Mouse (Mus musculus) embryonic stem cell, embryonic (primary cell): Measurements from ENCODE around the gene Dcaf11.

Experiments used
- CTCF ChIA-PET, 4 experiments: fragments of 300-600 bp in 2 of 4; fragments of 350-600 bp in 2 of 4; sonication (Branson Sonifier 250); formaldehyde crosslinking; loops; one replicate each; lab custom pipeline; 2022; ENCODE audit warnings: inconsistent platforms in 2 of 4; lab: Charles Lee
- POLR2A ChIA-PET, 4 experiments: fragments of 300-600 bp in 2 of 4; fragments of 350-600 bp in 2 of 4; sonication (Branson Sonifier 250); formaldehyde crosslinking; loops; one replicate each; lab custom pipeline; 2022; ENCODE audit warnings: antibody characterized with exemption in 4 of 4, inconsistent platforms in 1 of 4; lab: Charles Lee

Gene Dcaf11

DNA sequence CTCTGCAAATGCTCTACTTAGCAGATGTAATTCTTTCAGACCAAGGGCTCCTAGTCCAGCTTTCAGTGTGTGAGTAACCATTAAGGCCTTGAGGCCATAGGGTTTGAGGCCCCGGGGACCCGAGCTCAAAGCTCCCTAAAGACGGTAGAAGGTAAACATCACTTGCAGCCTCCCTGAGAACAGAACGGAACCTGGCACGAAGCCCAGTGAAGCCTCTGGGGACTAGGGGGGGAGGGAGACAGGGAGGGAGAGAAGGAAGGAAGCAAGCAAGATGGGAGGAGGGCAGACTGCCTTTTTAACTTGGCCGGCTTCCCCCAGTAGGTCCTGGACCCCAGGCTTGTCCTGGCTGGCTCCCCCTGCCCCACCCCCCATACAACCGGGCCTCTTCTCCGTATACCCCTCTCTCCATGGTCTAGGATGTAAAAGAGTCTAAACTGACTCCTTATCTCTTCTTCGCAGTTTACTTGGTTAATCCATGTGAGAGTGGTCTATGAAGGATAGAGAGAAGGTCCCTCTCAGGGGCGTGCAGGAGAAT, 19.0 kb upstream of the Dcaf11 start:
- ChIA-PET POLR2A (interaction anchor here in 3 of 4 experiments (0.6 to 8.1 kb wide), 63 partner anchors 7 to 836 kb away, joined by 3 to 96 read pairs (median 4); partner anchors contain the start of genes A730061H03Rik (in 3 of the 3), Dcaf11 (in 3 of the 3), Dhrs4 (in 3 of the 3) and Carmil3 (in 2 of the 3)), CTCF (interaction anchor here in 3 of 4 experiments (0.5 to 2.4 kb wide), 10 partner anchors 8 to 419 kb away, joined by 3 to 9 read pairs (median 6); partner anchors contain the start of genes Dhrs4 (in 1 of the 3) and Fitm1 (in 1 of the 3))

DNA sequence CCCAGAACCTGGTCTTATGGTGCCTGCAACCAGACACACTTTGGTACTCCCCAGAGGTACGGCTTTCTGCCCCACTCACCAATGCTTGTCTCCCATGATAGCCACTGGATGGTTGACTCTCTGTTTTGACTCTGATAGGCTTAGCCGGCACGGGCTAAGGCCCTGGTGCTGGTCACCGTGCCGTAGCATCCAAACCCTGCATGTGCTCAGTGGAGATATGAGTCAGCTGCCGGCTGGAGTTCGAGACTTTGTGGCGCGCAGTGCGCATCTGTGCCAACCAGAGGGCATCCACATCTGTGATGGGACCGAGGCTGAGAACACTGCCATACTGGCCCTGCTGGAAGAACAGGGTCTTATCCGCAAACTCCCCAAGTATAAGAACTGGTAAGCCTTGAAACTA, 17.5 kb upstream of the Dcaf11 start:
- ChIA-PET CTCF (interaction anchor here in 1 of 4 experiments (0.5 kb wide), 1 partner anchor 16 kb away, joined by 3 read pairs; no protein-coding TSS in a partner anchor), POLR2A (interaction anchor here in 3 of 4 experiments (0.5 to 8.1 kb wide), 11 partner anchors 9 to 221 kb away, joined by 3 to 96 read pairs (median 7); partner anchors contain the start of genes A730061H03Rik (in 2 of the 3), Dcaf11 (in 2 of the 3), Dhrs4 (in 1 of the 3) and Psme1 (in 1 of the 3))

DNA sequence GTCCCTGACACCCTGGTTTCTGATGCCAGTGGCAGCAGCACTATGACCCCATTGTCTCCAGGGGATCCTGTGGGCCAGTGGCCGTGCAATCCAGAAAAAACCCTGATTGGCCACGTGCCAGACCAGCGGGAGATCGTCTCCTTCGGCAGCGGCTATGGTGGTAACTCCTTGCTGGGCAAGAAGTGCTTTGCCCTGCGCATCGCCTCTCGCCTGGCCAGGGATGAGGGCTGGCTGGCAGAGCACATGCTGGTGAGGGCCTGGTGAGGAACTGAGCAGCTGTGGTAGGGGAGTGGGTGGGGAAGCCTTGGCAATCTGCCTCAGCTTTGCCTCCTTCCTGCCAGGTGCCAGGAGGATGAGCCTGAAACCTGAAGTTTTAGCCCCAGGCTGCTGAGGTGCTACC, 15.5 kb upstream of the Dcaf11 start:
- ChIA-PET CTCF (interaction anchor here in 1 of 4 experiments (0.7 kb wide), 1 partner anchor 73 kb away, joined by 3 read pairs; no protein-coding TSS in a partner anchor), POLR2A (interaction anchor here in 2 of 4 experiments (0.5 to 8.1 kb wide), 3 partner anchors 10 to 154 kb away, joined by 3 to 96 read pairs (median 5); no protein-coding TSS in a partner anchor)

DNA sequence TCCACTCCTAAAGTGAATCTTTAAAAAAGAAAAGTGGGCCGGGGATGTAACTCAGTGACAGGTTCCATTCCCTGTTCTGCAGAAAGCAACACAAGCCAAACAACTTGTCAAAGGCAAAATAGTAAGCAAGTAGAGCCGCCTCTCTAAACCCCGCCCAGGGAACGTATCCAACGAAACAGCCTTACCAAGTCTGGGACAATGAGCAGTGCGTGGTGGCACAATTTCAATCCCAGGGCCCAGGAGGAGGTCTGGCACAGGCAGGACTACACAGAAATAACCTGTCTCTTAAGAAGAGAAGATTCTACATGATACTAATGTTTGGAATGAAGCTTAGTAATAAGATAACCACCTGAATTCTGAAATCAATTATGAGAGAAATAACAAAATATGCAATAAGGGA, 9.6 kb upstream of the Dcaf11 start:
- CTCF ChIA-PET = no interaction called here
- POLR2A ChIA-PET = interaction anchor here in 3 of 4 experiments (0.7 to 3.6 kb wide), 9 partner anchors 9 to 571 kb away, joined by 3 to 48 read pairs (median 16); partner anchors contain the start of genes A730061H03Rik (in 3 of the 3), Dcaf11 (in 3 of the 3), Pck2 (in 2 of the 3) and Gzme (in 1 of the 3)

DNA sequence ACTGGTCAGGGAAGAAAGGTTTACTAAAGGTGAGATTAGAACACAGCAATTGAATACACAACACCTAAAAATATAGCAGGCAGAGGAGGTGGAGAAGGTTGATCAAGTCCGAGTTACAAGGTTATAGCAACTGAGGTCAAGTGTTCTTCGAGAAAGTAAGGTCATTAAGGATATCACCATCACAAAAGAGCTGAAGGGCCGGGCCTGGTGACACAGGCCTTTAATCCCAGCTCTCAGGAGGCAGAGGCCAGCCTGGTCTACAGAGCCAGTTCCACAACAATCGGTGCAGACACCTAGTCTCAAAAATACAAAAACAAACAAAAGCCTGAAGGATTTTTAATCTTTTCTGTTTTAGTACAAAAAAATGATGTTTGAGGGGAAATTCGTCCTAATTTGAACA, 8.5 kb upstream of the Dcaf11 start:
- CTCF ChIA-PET = interaction anchor here in 1 of 4 experiments (0.9 to 1.8 kb wide), 4 partner anchors 9 to 193 kb away, joined by 3 to 9 read pairs (median 6); partner anchors contain the start of genes A730061H03Rik and Psme1
- POLR2A ChIA-PET = interaction anchor here in 3 of 4 experiments (0.6 to 6.5 kb wide), 32 partner anchors 9 to 1359 kb away, joined by 3 to 96 read pairs (median 3); partner anchors contain the start of genes A730061H03Rik (in 3 of the 3), Dcaf11 (in 3 of the 3), Pck2 (in 3 of the 3) and Psme2 (in 3 of the 3)

DNA sequence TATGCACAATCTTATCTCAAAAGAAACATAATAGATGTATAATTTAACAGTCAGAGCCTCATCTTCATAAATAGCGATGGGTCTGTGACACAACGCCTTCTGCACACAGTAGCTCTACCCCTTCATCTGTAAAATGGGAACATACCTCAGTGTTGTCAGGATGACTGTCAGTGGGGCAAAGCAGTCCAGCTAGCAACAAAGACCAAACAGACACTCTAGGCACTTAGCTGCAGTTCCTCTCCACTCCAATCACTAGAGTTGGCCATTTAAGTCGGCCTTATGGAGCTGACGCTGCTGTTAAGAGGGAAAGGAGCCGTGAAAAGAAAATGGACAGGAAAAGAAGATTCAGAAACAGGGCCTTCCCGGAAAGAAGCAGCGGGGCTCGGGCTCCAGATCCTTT, 8.0 kb upstream of the Dcaf11 start:
- CTCF ChIA-PET = interaction anchor here in 2 of 4 experiments (0.9 to 1.8 kb wide), 6 partner anchors 9 to 192 kb away, joined by 3 to 9 read pairs (median 4); partner anchors contain the start of genes A730061H03Rik (in 1 of the 2) and Psme1 (in 1 of the 2)
- POLR2A ChIA-PET = interaction anchor here in 3 of 4 experiments (0.6 to 6.5 kb wide), 31 partner anchors 8 to 1359 kb away, joined by 3 to 96 read pairs (median 3); partner anchors contain the start of genes A730061H03Rik (in 3 of the 3), Dcaf11 (in 3 of the 3), Pck2 (in 3 of the 3) and Psme2 (in 3 of the 3)

DNA sequence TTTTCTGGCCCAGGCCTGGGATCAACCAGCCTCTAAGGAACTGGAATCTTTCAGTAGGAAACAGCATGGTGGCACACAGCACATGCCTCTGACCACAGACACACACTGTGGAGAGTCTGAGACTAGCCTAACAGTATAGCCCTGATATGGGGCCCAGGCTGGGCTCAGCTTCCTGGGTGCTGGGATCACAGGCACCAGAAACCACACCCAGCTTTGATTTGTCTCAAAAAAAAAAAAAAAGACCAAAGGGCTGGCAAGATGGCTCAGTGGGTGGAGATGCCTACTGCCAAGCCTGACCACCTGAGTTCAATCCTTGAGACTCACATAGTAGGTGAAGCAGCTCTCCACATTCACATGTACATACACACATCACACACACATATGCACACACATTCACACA, 5.2 kb upstream of the Dcaf11 start:
- ChIA-PET POLR2A (interaction anchor here in 2 of 4 experiments (0.6 to 6.5 kb wide), 13 partner anchors 9 to 911 kb away, joined by 3 to 96 read pairs (median 3); partner anchors contain the start of genes Pck2 (in 1 of the 2), Psme2 (in 1 of the 2) and Rnf31 (in 1 of the 2)), CTCF (interaction anchor here in 2 of 4 experiments (0.6 to 1.1 kb wide), 7 partner anchors 31 to 690 kb away, joined by 3 read pairs; partner anchors contain the start of gene Emc9 (in 1 of the 2))

DNA sequence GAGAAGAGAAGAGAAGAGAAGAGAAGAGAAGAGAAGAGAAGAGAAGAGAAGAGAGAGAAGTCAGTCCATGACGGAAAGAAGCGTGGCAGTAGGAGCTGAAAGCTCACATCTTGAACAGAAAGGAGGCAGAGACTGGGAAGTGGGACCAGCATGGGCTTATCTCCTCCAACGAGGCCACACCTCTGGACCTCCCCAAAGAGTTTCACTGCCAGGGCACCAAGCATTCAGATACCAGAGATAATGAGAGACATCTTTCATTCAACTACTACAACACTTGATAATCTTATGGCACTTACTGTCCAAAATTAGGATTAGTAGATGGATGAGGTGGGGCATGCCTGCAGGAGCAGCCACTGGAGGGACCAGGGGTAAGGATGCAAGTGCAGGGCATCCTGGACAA, 4.0 kb upstream of the Dcaf11 start:
- CTCF ChIA-PET = interaction anchor here in 3 of 4 experiments (0.5 to 2.1 kb wide), 9 partner anchors 9 to 268 kb away, joined by 3 to 17 read pairs (median 4); partner anchors contain the start of genes Emc9 (in 1 of the 3), Nfatc4 (in 1 of the 3), Pck2 (in 1 of the 3) and Psme2 (in 1 of the 3)

DNA sequence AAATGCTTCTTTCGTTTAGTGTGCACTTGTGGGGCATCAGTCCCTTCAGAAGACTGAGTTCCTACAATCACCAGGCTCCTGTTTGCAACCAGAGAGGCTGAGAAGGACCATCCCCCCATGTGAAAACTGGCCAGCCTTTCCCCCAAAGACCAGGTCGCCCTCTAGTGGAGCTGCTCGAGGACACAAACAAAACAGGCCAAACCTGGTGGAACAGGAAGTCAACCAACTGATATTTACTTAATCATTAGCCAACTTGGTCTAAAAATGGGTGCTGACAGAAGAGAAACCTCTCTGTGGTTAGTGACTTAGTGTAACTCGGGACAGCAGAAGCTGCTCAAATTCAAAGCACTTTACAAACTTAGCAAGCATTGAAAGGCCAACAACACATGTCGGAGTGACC, 2.8 kb upstream of the Dcaf11 start:
- ChIA-PET CTCF (interaction anchor here in 3 of 4 experiments (0.6 to 3.5 kb wide), 15 partner anchors 9 to 478 kb away, joined by 3 to 17 read pairs (median 4); partner anchors contain the start of genes Psme2 (in 2 of the 3), Rnf31 (in 2 of the 3), Dhrs4 (in 1 of the 3) and Nfatc4 (in 1 of the 3)), POLR2A (interaction anchor here in 3 of 4 experiments (0.6 to 6.5 kb wide), 18 partner anchors 8 to 676 kb away, joined by 3 to 96 read pairs (median 4); partner anchors contain the start of genes Pck2 (in 2 of the 3), Dhrs4 (in 1 of the 3), Fitm1 (in 1 of the 3) and Tgm1 (in 1 of the 3))

More for the DNA sequence above, 4.0 kb upstream of the Dcaf11 start:
- POLR2A ChIA-PET = interaction anchor here in 3 of 4 experiments (0.7 to 6.5 kb wide), 10 partner anchors 9 to 268 kb away, joined by 3 to 96 read pairs (median 4); partner anchors contain the start of genes Pck2 (in 2 of the 3), Psme2 (in 1 of the 3) and Rnf31 (in 1 of the 3)

DNA sequence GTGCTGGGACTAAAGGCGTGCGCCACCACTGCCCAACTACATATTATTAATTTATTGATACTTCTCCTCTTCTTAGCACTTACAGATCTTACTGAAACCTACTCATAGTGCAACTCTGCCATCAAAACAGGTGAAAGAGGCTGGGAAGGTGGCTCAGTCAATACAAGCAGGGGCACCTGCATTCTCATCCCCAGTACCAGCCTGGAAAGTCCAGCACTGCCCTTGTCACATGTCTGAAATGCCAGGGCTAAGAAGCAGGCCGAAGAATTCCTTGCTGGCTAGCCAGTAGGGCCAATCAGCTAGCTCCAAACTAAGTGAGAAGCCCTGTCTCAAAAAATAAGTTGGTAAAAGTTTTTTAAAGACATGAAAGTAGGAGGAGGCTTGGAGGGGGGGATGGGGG, 2.2 kb upstream of the Dcaf11 start:
- POLR2A ChIA-PET = interaction anchor here in 3 of 4 experiments (0.6 to 6.5 kb wide), 18 partner anchors 9 to 480 kb away, joined by 3 to 96 read pairs (median 4); partner anchors contain the start of genes Pck2 (in 2 of the 3), Dhrs4 (in 1 of the 3), Psme2 (in 1 of the 3) and Rnf31 (in 1 of the 3)
- CTCF ChIA-PET = interaction anchor here in 3 of 4 experiments (0.5 to 3.5 kb wide), 13 partner anchors 11 to 460 kb away, joined by 3 to 17 read pairs (median 4); partner anchors contain the start of genes Psme2 (in 2 of the 3), Rnf31 (in 2 of the 3), Dhrs4 (in 1 of the 3) and Emc9 (in 1 of the 3)

DNA sequence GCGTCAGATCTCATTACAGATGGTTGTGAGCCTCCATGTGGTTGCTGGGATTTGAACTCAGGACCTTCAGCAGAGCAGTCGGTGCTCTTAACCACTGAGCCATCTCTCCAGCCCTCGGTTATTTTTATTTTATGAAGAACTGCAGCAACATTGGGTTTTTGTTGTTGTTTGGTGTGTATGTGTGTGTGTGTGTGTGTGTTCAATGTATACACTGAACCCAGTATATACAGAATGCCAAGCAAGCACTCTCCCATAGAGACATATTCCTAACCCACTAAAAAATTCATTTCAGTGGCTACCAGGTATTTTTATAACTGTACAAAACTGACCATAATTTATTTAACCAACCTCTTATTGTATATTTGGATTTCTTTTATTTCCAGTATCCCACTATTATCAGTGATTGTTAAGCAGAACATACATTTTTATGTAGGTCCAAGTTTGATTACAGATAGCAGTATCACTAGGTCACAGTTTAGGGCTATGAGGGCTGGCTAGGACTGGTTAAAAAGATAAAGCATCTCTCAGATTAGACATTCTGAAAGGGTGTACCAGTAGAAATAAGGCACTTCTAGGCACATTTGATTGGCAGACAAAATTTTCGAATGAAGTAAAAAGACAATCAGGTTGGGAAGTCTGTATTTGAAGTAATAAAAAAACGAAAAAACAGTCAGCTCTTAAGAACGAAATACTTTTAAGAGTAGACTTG, 912 bp upstream of the Dcaf11 start:
- CTCF ChIA-PET = interaction anchor here in 3 of 4 experiments (0.5 to 3.5 kb wide), 9 partner anchors 17 to 203 kb away, joined by 3 to 18 read pairs (median 5); partner anchors contain the start of genes Dhrs4 (in 1 of the 3), Ltb4r2 (in 1 of the 3), Pck2 (in 1 of the 3) and Psme2 (in 1 of the 3)
- POLR2A ChIA-PET = interaction anchor here in 3 of 4 experiments (0.7 to 8.6 kb wide), 32 partner anchors 8 to 481 kb away, joined by 3 to 92 read pairs (median 16); partner anchors contain the start of genes Pck2 (in 3 of the 3), Psme1 (in 3 of the 3), Psme2 (in 3 of the 3) and Rnf31 (in 3 of the 3)

DNA sequence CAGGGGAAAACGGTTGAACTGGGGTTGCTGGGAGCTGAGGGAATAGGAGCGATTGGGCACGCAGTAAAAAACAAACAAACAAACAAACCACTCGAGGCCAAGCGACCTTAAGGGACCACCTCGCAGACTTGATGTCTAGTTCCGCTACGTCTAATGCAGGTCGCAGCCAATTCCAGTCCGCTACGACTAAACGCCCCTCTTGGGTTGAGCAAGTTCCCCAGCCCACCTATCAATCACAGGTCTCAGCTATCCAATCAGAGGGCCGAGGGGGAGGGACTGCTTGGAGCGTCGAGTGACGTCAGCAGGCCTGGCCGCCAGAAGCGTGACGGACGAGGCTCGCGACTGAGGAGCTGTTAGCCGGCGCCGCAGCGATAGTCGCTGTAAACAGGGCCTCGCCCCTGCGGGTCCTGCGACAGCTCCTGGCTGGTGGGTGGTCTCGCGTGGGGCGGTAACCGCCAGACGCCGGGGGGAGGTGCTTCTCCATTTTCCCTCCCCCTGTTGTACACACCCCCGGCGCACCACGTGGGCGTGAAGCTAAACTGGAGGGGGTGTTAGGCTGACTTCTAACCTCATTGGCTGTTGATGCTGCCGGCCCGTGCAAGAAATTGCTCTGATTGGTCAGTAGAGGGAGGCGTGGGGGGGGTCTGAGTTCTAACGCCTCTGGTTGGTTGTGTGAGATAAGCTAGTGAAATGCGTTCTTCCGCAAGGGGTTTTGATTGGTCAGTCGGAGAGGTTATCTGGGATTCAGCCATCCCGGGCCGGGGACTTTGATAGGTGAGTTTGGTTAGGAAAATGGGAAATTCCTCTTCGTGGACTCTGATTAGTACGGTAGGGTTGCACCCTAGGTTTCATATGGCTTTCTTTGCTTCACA, 632 bp downstream of the Dcaf11 start, which contains the start of gene A730061H03Rik:
A730061H03Rik (minus strand) TSS at position 205 of the 872 bp plus-strand sequence.
- POLR2A ChIA-PET = interaction anchor here (0.5 to 8.6 kb wide), 113 partner anchors 9 to 634 kb away, joined by 3 to 92 read pairs (median 5); partner anchors contain the start of genes Psme1 (in 4 of the 4), Emc9 (in 3 of the 4), Gmpr2 (in 3 of the 4) and Nedd8 (in 3 of the 4)
- CTCF ChIA-PET = interaction anchor here (0.5 to 2.3 kb wide), 39 partner anchors 9 to 545 kb away, joined by 3 to 18 read pairs (median 4); partner anchors contain the start of genes Psme1 (in 2 of the 4), Rabggta (in 2 of the 4), Dhrs1 (in 1 of the 4) and Dhrs4 (in 1 of the 4)

DNA sequence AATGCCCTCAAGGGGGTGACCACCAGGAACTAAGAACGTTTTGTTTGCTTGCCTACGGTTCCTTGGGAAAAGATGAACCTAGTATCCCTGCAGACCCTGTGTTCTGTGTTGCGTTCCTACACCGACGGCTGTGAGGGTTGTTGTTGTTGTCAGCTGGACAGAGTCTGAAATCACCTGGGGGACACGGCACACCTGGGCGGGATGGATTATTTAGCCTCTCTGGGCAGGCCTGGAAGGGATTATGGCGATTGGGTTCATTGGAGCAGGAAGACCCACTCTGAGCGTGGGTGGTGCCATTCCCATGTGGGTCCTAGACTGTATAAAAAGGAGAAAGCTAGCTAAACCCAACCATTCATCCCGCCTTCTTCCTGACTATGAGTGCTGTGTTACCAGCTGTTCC, 2.1 kb downstream of the Dcaf11 start:
- ChIA-PET CTCF (interaction anchor here in 1 of 4 experiments (1.4 kb wide), 1 partner anchor 17 kb away, joined by 3 read pairs; no protein-coding TSS in a partner anchor), POLR2A (interaction anchor here in 2 of 4 experiments (0.8 to 8.6 kb wide), 13 partner anchors 9 to 312 kb away, joined by 3 to 92 read pairs (median 6); partner anchors contain the start of genes Fitm1 (in 2 of the 2), Pck2 (in 2 of the 2), Psme1 (in 2 of the 2) and Carmil3 (in 1 of the 2))

DNA sequence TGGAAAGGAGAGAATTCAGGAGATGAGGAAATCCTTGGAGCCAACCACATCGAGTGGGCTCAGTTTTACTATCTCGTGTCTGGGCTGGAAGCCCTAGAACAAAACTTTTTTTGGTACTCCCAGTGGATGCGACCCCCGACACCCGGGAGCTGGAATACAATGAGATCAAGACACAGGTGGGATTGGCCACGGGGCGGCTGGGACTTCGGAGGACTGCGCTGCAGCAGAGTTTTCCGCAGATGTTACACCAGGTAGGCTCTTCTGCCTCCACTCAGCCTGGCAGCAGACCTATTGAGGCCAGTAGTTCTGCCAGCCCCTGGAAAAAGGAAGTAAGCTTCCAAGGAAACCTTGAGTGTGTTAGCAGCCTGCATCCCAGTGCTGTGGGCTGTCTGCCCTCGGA, 3.4 kb downstream of the Dcaf11 start:
- ChIA-PET POLR2A (interaction anchor here in 3 of 4 experiments (0.6 to 8.6 kb wide), 8 partner anchors 9 to 141 kb away, joined by 3 to 92 read pairs (median 4); partner anchors contain the start of genes Emc9 (in 1 of the 3), Fitm1 (in 1 of the 3), Psme1 (in 1 of the 3) and Psme2 (in 1 of the 3)), CTCF (interaction anchor here in 2 of 4 experiments (1.4 to 1.8 kb wide), 2 partner anchors 12 to 15 kb away, joined by 3 to 4 read pairs; partner anchors contain the start of gene Fitm1 (in 1 of the 2))
